Mouse (Mus musculus) limb, embryonic 11.5 days (tissue): Measurements from ENCODE around the gene Metap1. TPM values are rescaled to one million over a fixed set of nuclear protein-coding genes. Genes with fewer than 3 reads are reported as not detected.

Experiments used
- ATAC-seq: fragments of 200-750 bp; cut with Nextera tagmentation; 2 replicates; pipeline ENCODE4 v1.8.0; 2017; ENCODE audit warnings: low read depth; ENCODE audit not compliant: insufficient number of reproducible peaks, low FRiP score, low TSS enrichment
- DNase-seq: peaks from one replicate; pipeline ENCODE4 v3.0.0-alpha.2; 2015; ENCODE audit warnings: low spot score
- H3K27ac ChIP-seq: fragments of 300-500 bp; sonication (generic); replicated peaks from 2 replicates; pipeline ENCODE4 v1.5.1; 2014; ENCODE audit warnings: low read depth, mild to moderate bottlenecking, low read length
- H3K27me3 ChIP-seq: fragments of 300-500 bp; sonication (generic); 2 replicates; pipeline ENCODE4 v1.6.1; 2014; ENCODE audit warnings: mild to moderate bottlenecking, low read length, mixed read lengths; ENCODE audit not compliant: control insufficient read depth, insufficient read depth
- H3K36me3 ChIP-seq: fragments of 300-500 bp; sonication (generic); 2 replicates; pipeline ENCODE4 v1.6.1; 2014; ENCODE audit warnings: mild to moderate bottlenecking, low read length, moderate library complexity, mixed read lengths; ENCODE audit not compliant: control insufficient read depth, insufficient read depth
- H3K4me1 ChIP-seq: fragments of 300-500 bp; sonication (generic); 2 replicates; pipeline ENCODE4 v1.6.1; 2014; ENCODE audit warnings: low read length, mixed read lengths; ENCODE audit not compliant: control insufficient read depth, insufficient read depth
- H3K4me2 ChIP-seq: fragments of 300-500 bp; sonication (generic); 2 replicates; pipeline ENCODE4 v1.6.1; 2014; ENCODE audit warnings: low read depth, mild to moderate bottlenecking, moderate library complexity; ENCODE audit not compliant: severe bottlenecking
- H3K4me3 ChIP-seq: fragments of 300-500 bp; sonication (generic); 2 replicates; pipeline ENCODE4 v1.5.1; 2014; ENCODE audit warnings: low read depth, low read length
- H3K9ac ChIP-seq: fragments of 300-500 bp; sonication (generic); 2 replicates; pipeline ENCODE4 v1.6.1; 2014; ENCODE audit warnings: mild to moderate bottlenecking, low read length
- H3K9me3 ChIP-seq: fragments of 300-500 bp; sonication (generic); 2 replicates; pipeline ENCODE4 v1.6.1; 2016; ENCODE audit warnings: low read length; ENCODE audit not compliant: control insufficient read depth
- WGBS: fragments of 180-500 bp; shearing (Covaris S2); extraction: QIAGEN DNeasy Blood & Tissue Kit; methylation state at CpG from one replicate; pipeline ENCODE4 v1.1.7; 2014; 5-methylcytosine and 5-hydroxymethylcytosine counted together
- polyA plus RNA-seq: library from polyadenylated mRNA; unstranded; fragments of >200 nt; fragmentation: Nextera tagmentation; extraction: Ambion mirVana; gene quantifications from 2 replicates; pipeline ENCODE4 v1.2.1, GENCODE M21; 2014

Metap1 gene
- polyA plus RNA-seq, 1 experiment from 2014 or later: 55.3 TPM

DNA sequence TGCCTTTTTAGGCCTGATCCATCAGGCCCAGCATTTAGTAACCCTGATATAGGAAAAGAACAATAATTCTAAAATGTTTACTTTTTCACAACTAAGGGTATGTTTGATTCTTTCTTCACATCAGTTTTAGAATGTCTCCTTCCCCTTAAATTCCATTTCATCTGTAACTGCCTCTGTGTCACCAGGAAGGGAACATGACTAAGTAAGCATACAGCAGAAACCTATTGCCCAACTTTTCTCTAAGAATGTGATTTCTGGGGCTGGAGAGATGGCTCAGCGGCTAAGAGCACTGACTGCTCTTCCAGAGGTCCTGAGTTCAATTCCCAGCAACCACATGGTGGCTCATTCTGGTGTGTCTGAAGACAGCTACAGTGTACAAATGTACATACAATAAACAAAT, 35.1 kb downstream of the Metap1 start:
- DNase-seq: no peak
- peaks cover 20% of the 10 kb centered on the region; the same call in 1 of the 2 replicates for H3K36me3 ChIP-seq
- H3K4me1 ChIP-seq: no peaks in the 10 kb centered on the region; the same call in 1 of the 2 replicates
- no peak overlapping the region for H3K4me3 ChIP-seq
- no peak for ATAC-seq
- WGBS: 94% methylated on average over 1 of the region's 1 CpGs
- no peak overlapping the region for H3K27ac ChIP-seq
- no peak overlapping the region for H3K9ac ChIP-seq
- no peak overlapping the region for H3K4me2 ChIP-seq
- H3K27me3 ChIP-seq: no peaks in the 10 kb centered on the region
- H3K9me3 ChIP-seq: no peaks in the 10 kb centered on the region

DNA sequence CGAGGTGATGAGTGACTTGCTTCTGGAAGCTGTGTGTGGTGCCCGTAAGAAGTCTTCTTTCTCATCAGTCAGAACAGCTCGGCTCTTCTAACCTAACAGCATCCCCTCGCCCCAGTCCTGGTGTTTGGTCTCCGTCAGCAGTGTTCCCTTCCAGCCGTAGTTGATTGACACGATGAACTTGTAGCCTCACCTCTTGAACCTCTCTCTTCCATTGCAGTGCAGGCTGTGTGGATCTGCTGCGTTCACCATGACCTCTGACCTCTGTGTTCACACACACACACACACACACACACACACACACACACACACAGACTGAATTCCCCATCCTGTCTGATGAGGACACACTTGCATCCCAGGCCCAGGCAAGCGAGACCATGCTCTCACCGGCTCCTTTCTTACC, 37.1 kb downstream of the Metap1 start:
- no peaks in the 10 kb centered on the region for H3K27me3 ChIP-seq
- ATAC-seq: no peak
- 87% methylated on average over 10 of the region's 10 CpGs for WGBS

GRCm38 (mm10) chr3:138448077-138448860, 41.0 kb downstream of the Metap1 start:
- DNase-seq: no peak
- Histone ChIP-seq H3K36me3 (peaks cover 11% of the 10 kb centered on the region; the same call in 1 of the 2 replicates), H3K4me2 (no peak overlapping the region), H3K27ac (no peak overlapping the region), H3K4me3 (no peak overlapping the region), H3K9ac (no peak overlapping the region), H3K9me3 (no peaks in the 10 kb centered on the region), H3K4me1 (no peaks in the 10 kb centered on the region; the same call in 1 of the 2 replicates), H3K27me3 (no peaks in the 10 kb centered on the region)
- ATAC-seq: no peak
- 82% methylated on average over 12 of the region's 12 CpGs for WGBS

More for the DNA sequence above, 37.1 kb downstream of the Metap1 start:
- H3K9ac ChIP-seq: no peak overlapping the region
- DNase-seq: no peak
- H3K4me2 ChIP-seq: no peak overlapping the region
- no peak overlapping the region for H3K4me3 ChIP-seq
- H3K36me3 ChIP-seq: peaks cover 15% of the 10 kb centered on the region; the same call in 1 of the 2 replicates
- no peak overlapping the region for H3K27ac ChIP-seq
- H3K9me3 ChIP-seq: no peaks in the 10 kb centered on the region
- no peaks in the 10 kb centered on the region; the same call in 1 of the 2 replicates for H3K4me1 ChIP-seq

- no peak for DNase-seq
- 5% methylated on average over 9 of the region's 9 CpGs for WGBS
- ATAC-seq: no peak
- H3K9ac ChIP-seq: peak overlapping the region; percentile 76
- H3K36me3 ChIP-seq: no peaks in the 10 kb centered on the region; the same call in 1 of the 2 replicates
- peak overlapping the region; percentile 38; the same call in 1 of the 2 replicates for H3K27ac ChIP-seq
- H3K4me1 ChIP-seq: no peaks in the 10 kb centered on the region
- peak overlapping the region; percentile 62 for H3K4me2 ChIP-seq
- H3K4me3 ChIP-seq: peak overlapping the region; percentile 55
- no peaks in the 10 kb centered on the region for H3K27me3 ChIP-seq
- no peaks in the 10 kb centered on the region for H3K9me3 ChIP-seq
These were observed 45.9 kb downstream of the Metap1 start for GRCm38 (mm10) chr3:138443465-138443771.

DNA sequence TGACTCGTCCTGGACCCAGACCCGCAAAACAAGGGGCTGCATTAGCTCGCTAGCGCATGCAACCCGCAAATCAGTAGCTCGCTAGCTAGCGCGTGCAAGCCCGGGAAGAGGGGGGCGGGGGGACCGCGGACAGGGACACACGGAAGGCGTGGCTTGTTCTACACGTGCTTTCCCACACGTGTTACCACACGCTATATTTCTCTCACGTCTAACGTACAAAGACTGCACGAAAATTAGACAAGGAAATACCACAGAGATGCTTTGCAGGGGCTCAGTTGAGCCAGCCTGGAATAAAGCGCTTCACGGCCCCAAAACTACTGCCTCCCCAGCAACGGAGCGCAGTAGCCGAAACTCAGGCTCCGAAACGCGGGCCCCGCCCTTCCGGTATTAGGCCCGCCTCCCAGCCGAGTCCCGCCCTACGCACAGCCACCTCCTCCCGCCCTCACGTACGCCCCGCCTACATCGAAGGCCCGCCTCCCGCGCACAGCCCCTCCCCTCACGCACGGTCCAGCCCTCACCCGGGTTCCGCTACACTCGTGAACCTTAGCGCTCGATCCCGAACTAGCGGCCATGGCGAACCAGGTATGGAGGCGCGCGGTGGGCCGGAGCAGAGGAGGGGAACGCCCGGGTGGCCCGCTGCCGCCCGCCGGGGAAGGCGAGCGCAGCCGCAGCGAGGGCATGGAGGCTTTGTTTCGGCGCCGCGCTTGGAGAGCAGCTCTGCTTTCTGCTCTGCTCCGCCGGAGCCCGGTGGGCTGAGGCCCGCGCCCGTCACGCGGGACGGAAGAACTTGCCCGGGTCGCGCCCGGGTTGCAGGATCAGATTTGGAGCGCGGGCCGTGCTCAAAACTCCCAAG, 46.5 kb downstream of the Metap1 start, which contains the start of gene Adh5:
Gene Adh5 (plus strand): TSS at position 482 of the 853 bp plus-strand sequence.
- WGBS: under 1% methylated on average over 84 of the region's 86 CpGs
- Histone ChIP-seq H3K9me3 (no peaks in the 10 kb centered on the region), H3K27ac (peak within 1 kb of the TSS; percentile 38), H3K4me2 (peak within 1 kb of the TSS; percentile 62), H3K9ac (peak within 1 kb of the TSS; percentile 76), H3K36me3 (no peaks in the 10 kb centered on the region; the same call in 1 of the 2 replicates), H3K4me3 (peak within 1 kb of the TSS; percentile 55), H3K4me1 (no peaks in the 10 kb centered on the region), H3K27me3 (no peaks in the 10 kb centered on the region)
- ATAC-seq (peak; percentile 100), DNase-seq (peak; percentile 97)

GRCm38 (mm10) chr3:138442203-138442602, 47.1 kb downstream of the Metap1 start:
- Histone ChIP-seq H3K9me3 (no peaks in the 10 kb centered on the region), H3K4me3 (peak overlapping the region; percentile 55), H3K4me2 (peak overlapping the region; percentile 62), H3K27ac (peak overlapping the region; percentile 38), H3K36me3 (no peaks in the 10 kb centered on the region; the same call in 1 of the 2 replicates), H3K27me3 (no peaks in the 10 kb centered on the region), H3K9ac (peak overlapping the region; percentile 62), H3K4me1 (no peaks in the 10 kb centered on the region)
- 4% methylated on average over 9 of the region's 9 CpGs for WGBS
- ATAC-seq (no peak; the same call in 1 of the 2 replicates), DNase-seq (no peak)

GRCm38 (mm10) chr3:138438716-138439115, 50.6 kb downstream of the Metap1 start:
- no peak overlapping the region for H3K4me2 ChIP-seq
- DNase-seq (no peak), ATAC-seq (no peak)

DNA sequence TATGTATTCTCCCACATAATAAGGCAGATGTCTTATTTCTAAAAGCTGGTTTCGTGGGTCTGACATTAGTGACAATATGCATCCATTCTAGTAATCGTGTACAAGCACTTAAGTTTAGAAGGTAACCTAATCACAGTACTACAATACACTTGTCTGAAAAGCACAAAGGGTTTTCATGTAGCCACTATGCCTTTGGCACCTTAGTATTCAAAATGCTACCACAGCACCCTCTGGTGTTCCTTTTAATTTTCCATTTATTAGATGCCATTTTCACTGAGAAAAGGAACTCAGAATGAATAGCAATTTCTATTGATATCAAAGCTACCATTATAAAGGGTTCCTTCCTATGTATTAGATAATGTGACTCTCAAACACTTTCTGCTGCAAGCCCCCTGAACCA, 57.5 kb downstream of the Metap1 start:
- DNase-seq: no peak
- no peaks in the 10 kb centered on the region for H3K27me3 ChIP-seq
- no peak overlapping the region for H3K9ac ChIP-seq
- H3K4me1 ChIP-seq: no peaks in the 10 kb centered on the region
- no peak overlapping the region for H3K27ac ChIP-seq
- 77% methylated on average over 2 of the region's 2 CpGs for WGBS
- H3K4me2 ChIP-seq: no peak overlapping the region
- H3K36me3 ChIP-seq: no peaks in the 10 kb centered on the region
- H3K4me3 ChIP-seq: no peak overlapping the region
- no peaks in the 10 kb centered on the region for H3K9me3 ChIP-seq
- ATAC-seq: no peak

More at GRCm38 (mm10) chr3:138438716-138439115, 50.6 kb downstream of the Metap1 start:
- H3K4me1 ChIP-seq: no peaks in the 10 kb centered on the region
- no peak overlapping the region for H3K9ac ChIP-seq
- H3K9me3 ChIP-seq: no peaks in the 10 kb centered on the region
- H3K4me3 ChIP-seq: no peak overlapping the region
- no peaks in the 10 kb centered on the region for H3K27me3 ChIP-seq
- no peak overlapping the region for H3K27ac ChIP-seq
- 82% methylated on average over 3 of the region's 3 CpGs for WGBS
- no peaks in the 10 kb centered on the region for H3K36me3 ChIP-seq
